Mouse (Mus musculus) frontal cortex, postnatal 14 days (tissue): ENCODE measurements around the gene Ttll11.
A peak's percentile ranks its signal among the peaks of the same experiment; 100 is the strongest.

Experiments
- DNase-seq, 2 experiments: peaks; one replicate each; pipeline ENCODE4 v3.0.0; 2022; ENCODE audit warnings: low spot score in 2 of 2

Gene Ttll11

GRCm38 (mm10) chr2:35979644-35980021 is at the start of gene Ttll11:
Ttll11 (minus strand) TSS chr2:35979913.
- DNase-seq = peak; percentile 87 to 92

DNA sequence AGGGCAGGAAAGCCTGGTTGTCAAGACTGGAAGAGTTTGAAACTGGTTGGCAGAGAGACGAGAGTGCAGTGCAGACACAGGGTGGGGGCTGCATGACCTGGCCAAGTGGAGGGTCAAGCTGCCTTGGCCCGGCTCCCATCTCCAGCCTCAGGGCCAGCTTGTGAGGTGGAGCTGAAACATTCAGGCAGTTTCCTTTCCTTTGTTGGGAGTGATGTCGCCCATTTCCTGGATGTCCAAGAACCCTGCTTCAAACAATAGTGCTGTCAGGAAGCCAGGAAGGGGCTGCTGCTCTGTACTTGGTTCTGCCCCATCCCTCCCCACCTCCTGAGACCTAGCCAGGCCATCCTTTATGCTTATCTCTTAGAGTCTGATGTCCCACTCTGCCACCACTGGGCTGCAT is 43.6 kb upstream of the Ttll11 start:
- DNase-seq = no peak

DNA sequence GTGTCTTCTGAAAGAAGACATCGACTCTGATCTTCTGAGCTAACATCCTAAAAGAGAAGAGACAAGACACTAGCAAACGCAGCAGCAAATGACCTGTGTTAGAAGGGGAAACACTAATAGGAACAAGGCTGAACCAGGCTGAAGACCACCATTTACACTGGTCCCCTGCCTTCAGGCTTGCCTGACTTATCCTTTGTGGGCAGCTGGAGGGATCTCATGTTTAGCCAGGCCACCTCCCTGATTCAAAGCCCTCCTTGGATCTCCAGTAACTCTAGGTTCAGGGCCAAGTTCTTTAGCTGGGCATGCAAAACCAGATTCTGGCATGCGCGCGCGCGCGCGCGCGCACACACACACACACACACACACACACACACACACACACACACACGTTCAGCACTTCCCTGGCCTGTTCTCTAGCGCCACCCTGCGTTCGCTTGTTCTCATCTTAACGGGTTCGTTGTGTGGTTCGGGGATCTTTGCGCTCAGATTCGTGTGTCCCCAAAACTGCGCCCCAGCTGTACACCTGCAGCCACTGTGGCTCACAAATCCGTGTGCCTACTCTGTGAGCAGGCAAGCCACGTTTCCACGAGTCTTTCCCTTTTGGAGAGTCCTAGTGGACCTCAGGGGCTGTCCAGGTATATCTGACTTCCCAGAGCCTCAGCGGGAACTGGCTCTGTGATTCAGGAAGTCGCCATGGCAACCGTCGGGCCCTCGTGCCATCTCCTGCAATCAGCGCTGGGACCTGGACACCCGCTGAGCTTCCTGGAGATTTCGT is 41.9 kb upstream of the Ttll11 start:
- DNase-seq = peak; percentile 60 to 76

DNA sequence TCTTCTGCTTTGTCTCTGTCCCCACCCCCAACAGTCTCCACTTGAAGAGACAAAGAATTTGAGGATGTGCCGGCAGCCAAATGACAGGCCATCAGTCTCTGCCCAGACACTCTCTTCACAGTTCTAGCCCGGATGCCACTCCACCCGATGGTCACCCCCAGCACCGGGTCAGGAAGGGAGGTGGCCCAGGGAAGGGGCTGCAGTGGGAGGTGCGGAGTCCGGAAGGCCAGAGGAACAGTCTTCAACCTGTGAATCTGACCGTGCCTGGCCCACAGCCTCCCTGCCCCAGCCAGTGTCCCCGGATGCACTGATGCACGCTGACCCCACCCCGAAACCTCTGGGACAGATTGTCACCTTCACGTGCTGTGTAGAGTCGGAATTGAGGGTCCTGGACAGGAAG is 33.3 kb upstream of the Ttll11 start:
- DNase-seq = no peak

- DNase-seq = peak in 1 of 2 experiments; percentile 43
Measured at GRCm38 (mm10) chr2:36011331-36011825, 31.7 kb upstream of the Ttll11 start.

- no peak for DNase-seq
Measured at GRCm38 (mm10) chr2:36010579-36010978, 30.9 kb upstream of the Ttll11 start.

- DNase-seq = peak in 1 of 2 experiments; percentile 49
Measured at GRCm38 (mm10) chr2:36009386-36009785, 29.7 kb upstream of the Ttll11 start.

DNA sequence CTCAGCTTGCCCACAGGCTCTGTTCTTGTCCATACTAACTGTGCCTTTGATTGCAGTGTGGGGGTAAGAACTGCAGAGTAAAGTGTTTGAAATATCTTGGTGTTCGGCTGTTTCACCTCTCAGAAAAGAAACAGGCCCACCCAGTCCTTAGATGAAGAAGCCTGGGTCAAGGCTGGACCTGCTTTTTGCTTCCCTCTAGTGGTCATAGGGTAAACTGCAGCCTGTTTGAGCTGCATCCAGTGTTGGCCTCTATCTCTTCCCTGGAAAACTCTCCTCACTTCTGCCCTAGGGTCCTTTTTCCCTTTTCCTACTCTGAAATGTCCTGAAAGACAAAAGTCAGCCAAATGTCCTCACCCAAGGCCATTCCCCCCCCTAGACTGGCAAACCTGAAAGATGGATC is 28.4 kb upstream of the Ttll11 start:
- DNase-seq = peak in 1 of 2 experiments; percentile 48

DNA sequence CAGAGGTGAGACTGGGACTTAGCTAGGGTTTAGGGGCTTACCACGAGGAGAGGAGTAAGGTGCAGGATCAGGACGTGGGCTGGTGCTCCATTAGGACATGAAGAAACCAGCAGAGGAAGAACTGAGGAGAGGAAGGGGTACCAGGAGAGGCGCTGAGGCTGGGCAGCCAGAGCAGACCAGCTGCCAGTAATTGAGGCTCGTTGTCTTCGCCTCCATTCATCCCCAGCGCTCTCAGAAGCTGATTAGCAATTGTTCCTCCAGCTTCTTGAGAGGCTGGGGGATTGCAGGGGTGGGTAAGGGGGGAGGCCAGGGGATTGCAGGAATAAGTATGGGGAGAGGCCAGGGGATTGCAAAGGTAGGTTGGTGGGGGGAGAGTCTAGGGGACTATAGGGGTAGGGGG is 22.5 kb upstream of the Ttll11 start:
- no peak for DNase-seq

- no peak for DNase-seq
Measured at GRCm38 (mm10) chr2:36000390-36000789, 20.7 kb upstream of the Ttll11 start.

GRCm38 (mm10) chr2:35999212-35999611 is 19.5 kb upstream of the Ttll11 start:
- DNase-seq = no peak

- DNase-seq = no peak
Measured at GRCm38 (mm10) chr2:35998416-35998815, 18.7 kb upstream of the Ttll11 start.

GRCm38 (mm10) chr2:35996753-35997152 is 17.0 kb upstream of the Ttll11 start:
- DNase-seq = no peak

DNA sequence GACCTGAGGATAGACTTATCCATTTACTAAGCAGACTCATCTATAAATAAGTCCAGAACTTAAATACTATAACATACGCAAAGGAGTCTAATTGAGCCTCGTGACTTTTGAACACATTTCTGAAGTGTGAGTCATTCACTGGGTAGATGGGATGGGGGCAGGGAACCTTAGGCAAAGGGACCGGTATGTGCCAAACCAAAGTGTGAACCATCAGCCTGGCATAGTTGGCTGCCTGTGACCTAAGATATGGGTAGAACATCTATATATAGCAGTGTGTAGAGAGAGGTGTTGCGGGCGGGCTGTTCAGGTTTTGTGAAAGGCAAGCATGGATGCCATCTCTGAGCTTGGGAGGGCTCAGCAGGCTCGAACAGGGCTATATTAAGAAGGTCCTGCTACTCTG is 14.6 kb upstream of the Ttll11 start:
- no peak for DNase-seq

GRCm38 (mm10) chr2:35993481-35993880 is 13.8 kb upstream of the Ttll11 start:
- DNase-seq = no peak

- DNase-seq = no peak
Measured at GRCm38 (mm10) chr2:35992259-35992658, 12.5 kb upstream of the Ttll11 start.

GRCm38 (mm10) chr2:35983869-35984268 is 4.2 kb upstream of the Ttll11 start:
- peak in 1 of 2 experiments; percentile 48 for DNase-seq

- no peak for DNase-seq
Measured at GRCm38 (mm10) chr2:35981872-35982271, 2.2 kb upstream of the Ttll11 start.

GRCm38 (mm10) chr2:35978941-35979643 is 621 bp downstream of the Ttll11 start:
- peak in 1 of 2 experiments; percentile 35 for DNase-seq

DNA sequence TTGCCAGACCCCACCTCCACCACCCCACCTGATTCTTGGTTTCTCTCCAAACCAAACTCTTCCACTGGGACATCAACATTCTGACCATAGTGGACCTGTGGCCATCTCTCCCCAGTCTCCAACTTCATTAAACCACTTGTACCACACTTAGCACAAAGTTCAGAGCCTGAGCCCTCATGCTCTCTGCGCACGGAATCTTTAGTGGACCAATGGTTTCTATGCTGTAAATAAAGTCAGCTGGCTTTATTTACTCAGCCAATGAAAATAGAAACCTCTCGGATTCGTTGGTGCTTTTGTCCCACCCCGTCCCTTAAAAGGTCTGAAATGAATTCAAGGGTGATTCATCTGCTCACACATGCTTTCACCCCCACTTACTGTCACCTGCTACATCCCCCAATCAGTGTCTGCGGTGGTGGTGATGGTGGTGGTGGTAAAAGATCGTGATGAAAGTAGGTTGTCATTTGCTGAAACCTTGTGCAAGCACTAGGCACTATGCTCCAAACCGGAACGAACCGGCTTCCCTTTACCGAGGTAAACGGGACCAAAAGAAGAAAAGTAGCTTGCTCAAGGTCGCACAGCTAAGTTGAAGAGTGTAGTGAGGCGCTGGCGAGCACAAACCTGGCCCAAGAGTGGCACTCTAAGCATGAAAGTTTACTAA is 1.3 kb downstream of the Ttll11 start:
- no peak for DNase-seq

GRCm38 (mm10) chr2:35977749-35978148 is 2.0 kb downstream of the Ttll11 start:
- DNase-seq = no peak

GRCm38 (mm10) chr2:35972259-35973001 is 7.3 kb downstream of the Ttll11 start:
- DNase-seq = no peak
